Mouse (Mus musculus) left cerebral cortex, postnatal 36 days (tissue): Measurements from ENCODE around the gene Wrap53. TPM values are rescaled to one million over a fixed set of nuclear protein-coding genes. Genes with fewer than 3 reads are reported as not detected.
A peak's percentile ranks its signal among the peaks of the same experiment; 100 is the strongest.

ENCODE experiments used
- DNase-seq, 2 experiments: peaks; one replicate each; pipeline ENCODE4 v3.0.0; 2021 to 2022; ENCODE audit warnings: low spot score in 2 of 2, mixed read lengths in 1 of 2
- intact Hi-C: fragments of 180-260 bp; cut with DNase I; formaldehyde crosslinking; loops from one replicate; pipeline ENCODE4 v1.15.1; 2025
- total RNA-seq, 2 experiments: library from RNA; stranded (reverse); gene quantifications; 2 replicates each; pipeline ENCODE4 v1.2.3; 2021

The Wrap53 gene
- total RNA-seq, 2 experiments from 2014 or later, result 10.2 to 10.8 TPM

- no peak for DNase-seq
- intact Hi-C loops, result loop anchor here (2.0 kb wide), 1 partner anchor 24 kb away; the partner anchor contains the start of gene Atp1b2
Measured at GRCm38 (mm10) chr11:69580572-69581146, 604 bp upstream of the Wrap53 start.

- peak; percentile 96 to 98 for DNase-seq
- intact Hi-C loops, result loop anchor here (1.0 to 5.0 kb wide), 3 partner anchors 25 to 182 kb away; partner anchors contain the start of genes Atp1b2, Cyb5d1, Naa38 and Tmem88
Measured at GRCm38 (mm10) chr11:69579128-69580017, 682 bp downstream of the Wrap53 start.

- no peak for DNase-seq
- intact Hi-C loops, result loop anchor here (5.0 kb wide), 1 partner anchor 181 kb away; the partner anchor contains the start of genes Cyb5d1, Naa38 and Tmem88
Measured at GRCm38 (mm10) chr11:69578301-69578700, 1.8 kb downstream of the Wrap53 start.

- no peak for DNase-seq
- intact Hi-C loops, result loop anchor here (5.0 kb wide), 1 partner anchor 179 kb away; the partner anchor contains the start of genes Cyb5d1, Naa38 and Tmem88
Measured at GRCm38 (mm10) chr11:69576307-69576706, 3.7 kb downstream of the Wrap53 start.

- DNase-seq, result no peak
- intact Hi-C loops, result loop anchor here (5.0 kb wide), 1 partner anchor 178 kb away; the partner anchor contains the start of genes Cyb5d1, Naa38 and Tmem88
Measured at GRCm38 (mm10) chr11:69575220-69575619, 4.8 kb downstream of the Wrap53 start.

- intact Hi-C loops, result no loop called here
Measured at GRCm38 (mm10) chr11:69565131-69565530, 14.9 kb downstream of the Wrap53 start.

GRCm38 (mm10) chr11:69564391-69564790 lies 15.7 kb downstream of the Wrap53 start:
- no peak for DNase-seq
- intact Hi-C loops, result no loop called here

More at GRCm38 (mm10) chr11:69565131-69565530, 14.9 kb downstream of the Wrap53 start:
- no peak for DNase-seq

- no peak for DNase-seq
- intact Hi-C loops, result no loop called here
Measured at GRCm38 (mm10) chr11:69563373-69563772, 16.7 kb downstream of the Wrap53 start.

- intact Hi-C loops, result no loop called here
Measured at GRCm38 (mm10) chr11:69560896-69561854, 18.9 kb downstream of the Wrap53 start.

GRCm38 (mm10) chr11:69559851-69560765 lies 19.9 kb downstream of the Wrap53 start, which contains the start of gene Efnb3:
Efnb3 (minus strand) TSS chr11:69560205.
- intact Hi-C loops, result no loop called here
- no peak for DNase-seq

More at GRCm38 (mm10) chr11:69560896-69561854, 18.9 kb downstream of the Wrap53 start:
- no peak for DNase-seq

GRCm38 (mm10) chr11:69559183-69559582 lies 20.9 kb downstream of the Wrap53 start:
- intact Hi-C loops, result no loop called here
- DNase-seq, result no peak

- intact Hi-C loops, result no loop called here
- DNase-seq, result no peak
Measured at GRCm38 (mm10) chr11:69558756-69559155, 21.3 kb downstream of the Wrap53 start.

GRCm38 (mm10) chr11:69557381-69557958 lies 22.6 kb downstream of the Wrap53 start:
- intact Hi-C loops, result no loop called here
- no peak for DNase-seq

- intact Hi-C loops, result no loop called here
Measured at GRCm38 (mm10) chr11:69554539-69555140, 25.4 kb downstream of the Wrap53 start.

GRCm38 (mm10) chr11:69553341-69553721 lies 26.7 kb downstream of the Wrap53 start:
- DNase-seq, result no peak
- intact Hi-C loops, result no loop called here

More at GRCm38 (mm10) chr11:69554539-69555140, 25.4 kb downstream of the Wrap53 start:
- no peak for DNase-seq

- DNase-seq, result peak; percentile 46 to 52
- intact Hi-C loops, result no loop called here
Measured at GRCm38 (mm10) chr11:69552622-69553340, 27.3 kb downstream of the Wrap53 start.

GRCm38 (mm10) chr11:69551310-69551709 lies 28.7 kb downstream of the Wrap53 start:
- no peak for DNase-seq
- intact Hi-C loops, result no loop called here
